Mouse (Mus musculus): ENCODE measurements around the gene Cerk. TPM values are rescaled to one million over a fixed set of nuclear protein-coding genes. Genes with fewer than 3 reads are reported as not detected.
A peak's percentile ranks its signal among the peaks of the same experiment; 100 is the strongest.
"Not testable (repeated sequence)": the region's sequence is repeated elsewhere in the genome, so short reads cannot be mapped to it uniquely, and the experiment has no call there.

Gene Cerk
- total RNA-seq, 2 experiments from 2014 or later: 26.3 to 47.9 TPM

DNA sequence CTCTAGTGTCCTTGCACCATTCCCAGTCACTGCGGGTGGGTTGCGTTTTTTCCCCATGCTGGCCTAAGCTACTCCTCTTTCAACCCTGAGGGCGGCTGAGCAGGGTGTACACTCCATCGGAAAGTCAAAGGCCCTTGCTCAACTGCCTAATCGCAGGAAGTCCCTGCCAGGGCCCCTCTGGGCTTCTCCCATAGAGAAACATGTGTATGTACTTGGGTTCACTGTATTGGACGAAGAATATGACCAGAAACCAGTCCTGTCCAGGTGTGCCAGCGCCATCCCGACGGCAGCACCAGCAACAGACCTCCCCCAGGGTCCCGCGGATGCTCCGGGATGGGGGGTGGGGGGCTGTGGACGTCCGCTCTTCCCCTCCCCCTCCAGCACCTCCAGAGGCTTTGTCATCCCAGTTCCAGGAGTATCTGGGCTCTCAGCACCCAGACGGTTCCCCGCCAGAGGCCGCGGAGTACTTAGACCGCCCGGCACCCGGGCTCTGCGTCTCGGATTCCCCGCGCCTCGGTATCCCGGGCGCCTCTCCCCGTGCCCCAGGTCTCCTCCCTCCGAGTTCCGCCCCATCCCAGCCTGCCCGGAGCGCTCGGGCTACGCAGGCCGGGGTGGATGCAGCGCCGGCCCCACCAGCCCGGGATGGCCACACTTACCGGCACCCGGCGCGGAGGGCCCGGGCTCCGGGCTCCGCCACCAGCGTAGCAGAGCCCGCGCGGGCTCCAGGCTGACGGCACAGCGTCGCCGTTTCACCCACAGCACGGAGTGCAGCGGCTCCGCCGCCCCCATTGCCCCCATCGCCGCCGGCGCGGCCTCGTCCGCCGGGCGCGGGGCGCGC lies 871 bp downstream of the Cerk start:
- peak; percentile 28 for ATAC-seq (replicated peaks; ENCODE audit: poor library complexity, severe bottlenecking)

DNA sequence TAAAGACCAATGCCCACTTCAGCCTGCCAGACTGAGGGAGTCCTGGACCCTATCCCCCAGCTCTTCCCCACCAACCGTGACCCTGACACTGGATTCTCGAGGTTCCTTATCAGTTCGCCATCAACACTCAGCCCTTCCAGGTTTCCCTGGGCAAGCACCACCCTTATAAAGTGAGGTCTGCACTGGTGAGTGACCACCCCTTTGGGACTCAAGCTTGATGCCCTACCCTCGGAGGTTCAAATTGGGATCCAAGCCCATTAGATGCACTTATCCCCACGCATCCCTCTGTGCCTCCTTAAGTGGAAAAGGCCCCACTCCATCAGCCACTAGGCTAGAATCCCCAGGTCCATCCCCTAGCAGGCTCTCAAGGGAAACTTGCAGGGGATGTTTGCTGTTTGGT lies 1.9 kb downstream of the Cerk start:
- ATAC-seq (replicated peaks; ENCODE audit: poor library complexity, severe bottlenecking): no peak

DNA sequence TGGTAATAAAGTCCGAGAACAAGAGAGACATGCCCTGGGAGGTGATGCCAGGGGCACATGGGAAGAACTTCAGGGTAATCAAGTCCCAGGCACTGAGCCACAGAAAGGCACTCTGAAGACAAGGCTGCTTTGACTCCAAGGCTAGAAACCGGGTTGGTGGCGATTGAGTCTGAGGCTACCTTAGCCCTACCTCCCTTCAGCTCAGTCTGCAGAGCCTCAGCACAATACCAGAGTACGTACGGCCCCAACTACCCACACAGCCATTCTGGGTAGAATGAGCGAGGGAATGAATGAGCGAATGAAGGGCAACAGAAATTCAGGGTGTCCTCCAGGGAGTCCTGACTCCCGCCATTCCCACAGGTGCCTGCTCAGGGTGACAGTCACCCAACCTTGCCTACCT lies 2.5 kb downstream of the Cerk start:
- no peak for ATAC-seq (replicated peaks; ENCODE audit: poor library complexity, severe bottlenecking)

DNA sequence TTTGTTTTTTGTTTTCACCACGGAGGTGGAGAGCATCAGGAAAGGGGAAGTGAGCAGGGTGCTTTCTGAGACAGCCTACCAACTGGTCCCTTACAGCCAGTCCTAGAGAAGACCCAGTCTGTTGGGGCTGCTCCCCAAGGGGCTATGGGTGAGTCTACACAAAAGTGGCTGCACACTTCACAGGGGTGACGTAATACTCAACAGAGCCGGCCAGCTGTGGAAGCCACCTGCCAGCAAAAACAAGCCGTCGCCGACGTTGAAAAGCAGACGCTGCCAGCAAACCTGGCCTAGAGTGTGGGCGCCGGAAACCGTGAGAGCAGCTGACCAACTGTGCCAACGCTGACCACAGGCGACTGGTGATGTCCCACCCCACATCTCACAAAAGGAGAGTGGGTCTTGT lies 3.3 kb downstream of the Cerk start:
- peak; percentile 68 for ATAC-seq (replicated peaks; ENCODE audit: poor library complexity, severe bottlenecking)

DNA sequence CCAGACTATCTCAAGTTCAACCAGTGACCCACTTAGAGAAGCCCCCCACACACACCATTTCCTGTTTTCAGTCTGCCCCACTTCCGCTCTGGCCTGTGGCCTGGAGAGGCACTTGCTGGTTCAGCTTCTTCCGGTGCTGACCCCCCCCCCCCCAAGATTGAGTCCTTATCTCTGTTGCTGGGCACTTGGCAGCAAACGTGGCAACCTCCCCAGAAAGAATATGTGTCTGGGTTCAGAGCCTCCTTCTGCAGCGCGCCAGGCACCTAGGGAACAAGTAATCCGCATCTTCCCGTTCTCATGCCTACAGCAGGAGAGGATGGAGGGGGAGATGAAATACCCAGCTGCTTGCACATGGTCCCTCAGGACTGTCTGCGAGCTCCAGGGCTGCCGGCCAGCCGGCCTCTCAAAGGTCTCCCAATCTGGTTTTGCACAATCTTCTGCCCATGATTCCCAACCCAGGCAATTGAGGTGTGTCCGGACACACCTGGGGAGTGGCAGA lies 4.0 kb downstream of the Cerk start:
- peak; percentile 32 for ATAC-seq (replicated peaks; ENCODE audit: poor library complexity, severe bottlenecking)

DNA sequence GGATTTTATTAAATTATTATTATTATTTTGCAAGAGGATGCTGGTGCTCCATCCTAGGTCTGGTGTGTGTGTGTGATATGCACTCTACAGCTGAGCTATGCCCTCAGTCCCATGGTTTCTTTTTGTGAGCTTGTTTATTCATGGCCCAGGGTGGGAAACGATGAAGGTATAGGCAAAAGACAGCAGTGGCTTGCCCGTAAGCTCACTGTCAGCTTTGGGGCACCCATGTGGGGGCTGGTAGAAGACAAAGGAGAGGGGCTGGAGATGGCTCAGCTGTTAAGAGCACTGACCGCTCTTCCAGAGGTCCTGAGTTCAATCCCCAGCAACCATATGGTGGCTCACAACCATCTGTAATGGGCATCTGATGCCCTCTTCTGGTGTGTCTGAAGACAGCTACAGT lies 4.6 kb downstream of the Cerk start:
- not testable (repeated sequence) for ATAC-seq (replicated peaks; ENCODE audit: poor library complexity, severe bottlenecking)

DNA sequence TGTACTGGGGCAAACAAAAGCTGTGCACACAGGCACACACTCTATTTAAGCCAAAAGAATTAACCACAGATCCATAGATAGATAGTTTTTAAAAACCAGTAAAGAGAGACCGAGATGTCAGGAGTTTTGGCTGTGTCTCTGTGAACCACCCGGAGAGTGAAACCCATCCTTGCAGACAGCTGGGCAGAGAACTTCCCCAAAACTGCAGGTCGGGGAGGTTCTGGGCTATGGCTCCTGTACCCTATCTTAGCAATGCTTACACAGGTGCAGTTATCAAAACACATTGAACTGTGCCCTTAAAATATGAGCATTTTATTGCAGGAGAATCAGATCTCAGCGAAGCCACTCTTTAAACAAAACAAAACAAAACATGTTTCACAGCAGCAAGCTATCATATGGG lies 5.5 kb downstream of the Cerk start:
- 0 out of 2 replicates have a peak, but pooled peaks have one; percentile 21 for ATAC-seq (replicated peaks; ENCODE audit: poor library complexity, severe bottlenecking)

DNA sequence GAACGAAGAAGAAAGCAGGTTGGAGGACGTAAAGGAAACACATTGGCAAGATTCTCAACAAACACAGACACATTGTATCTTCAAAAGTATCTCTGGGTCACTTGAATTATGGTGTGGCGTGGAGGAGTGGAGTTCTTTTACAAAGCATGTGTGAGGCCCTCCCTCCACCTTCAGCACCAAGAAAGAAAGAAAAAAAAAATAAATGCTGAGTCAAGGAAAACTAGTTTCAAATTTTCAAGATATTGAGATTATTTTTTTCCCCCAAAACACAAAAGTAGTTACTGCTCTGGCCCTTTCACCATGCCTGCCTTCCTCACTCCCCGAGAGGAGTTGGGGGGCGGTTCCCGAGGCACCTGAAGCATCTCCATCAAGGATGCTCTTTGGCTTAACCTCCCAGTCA lies 7.3 kb downstream of the Cerk start:
- no peak for ATAC-seq (replicated peaks; ENCODE audit: poor library complexity, severe bottlenecking)

DNA sequence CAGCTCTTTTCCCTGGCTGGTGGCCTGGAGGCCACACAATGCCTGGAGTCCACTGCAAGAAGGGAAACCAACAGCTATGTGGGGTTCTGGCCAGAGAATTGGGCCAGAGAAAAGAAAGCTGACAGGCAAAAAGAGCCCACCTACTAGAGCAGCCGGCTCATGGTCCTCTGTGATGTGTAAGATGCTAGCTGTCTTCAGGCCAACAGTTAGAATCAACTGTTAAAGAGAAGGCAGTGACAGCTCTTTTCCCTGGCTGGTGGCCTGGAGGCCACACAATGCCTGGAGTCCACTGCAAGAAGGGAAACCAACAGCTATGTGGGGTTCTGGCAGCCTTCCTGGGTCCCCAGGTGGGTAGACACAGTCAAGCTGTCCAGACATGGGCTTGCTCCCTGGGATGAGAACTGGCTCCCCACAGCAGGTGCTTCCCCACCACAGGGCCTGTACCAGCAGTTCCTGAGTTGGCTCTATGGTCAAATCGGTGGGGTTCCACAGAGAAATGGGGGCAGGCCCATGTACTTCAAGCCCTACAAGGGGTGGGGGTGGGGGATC lies 8.2 kb downstream of the Cerk start:
- not testable (repeated sequence) for ATAC-seq (replicated peaks; ENCODE audit: poor library complexity, severe bottlenecking)

DNA sequence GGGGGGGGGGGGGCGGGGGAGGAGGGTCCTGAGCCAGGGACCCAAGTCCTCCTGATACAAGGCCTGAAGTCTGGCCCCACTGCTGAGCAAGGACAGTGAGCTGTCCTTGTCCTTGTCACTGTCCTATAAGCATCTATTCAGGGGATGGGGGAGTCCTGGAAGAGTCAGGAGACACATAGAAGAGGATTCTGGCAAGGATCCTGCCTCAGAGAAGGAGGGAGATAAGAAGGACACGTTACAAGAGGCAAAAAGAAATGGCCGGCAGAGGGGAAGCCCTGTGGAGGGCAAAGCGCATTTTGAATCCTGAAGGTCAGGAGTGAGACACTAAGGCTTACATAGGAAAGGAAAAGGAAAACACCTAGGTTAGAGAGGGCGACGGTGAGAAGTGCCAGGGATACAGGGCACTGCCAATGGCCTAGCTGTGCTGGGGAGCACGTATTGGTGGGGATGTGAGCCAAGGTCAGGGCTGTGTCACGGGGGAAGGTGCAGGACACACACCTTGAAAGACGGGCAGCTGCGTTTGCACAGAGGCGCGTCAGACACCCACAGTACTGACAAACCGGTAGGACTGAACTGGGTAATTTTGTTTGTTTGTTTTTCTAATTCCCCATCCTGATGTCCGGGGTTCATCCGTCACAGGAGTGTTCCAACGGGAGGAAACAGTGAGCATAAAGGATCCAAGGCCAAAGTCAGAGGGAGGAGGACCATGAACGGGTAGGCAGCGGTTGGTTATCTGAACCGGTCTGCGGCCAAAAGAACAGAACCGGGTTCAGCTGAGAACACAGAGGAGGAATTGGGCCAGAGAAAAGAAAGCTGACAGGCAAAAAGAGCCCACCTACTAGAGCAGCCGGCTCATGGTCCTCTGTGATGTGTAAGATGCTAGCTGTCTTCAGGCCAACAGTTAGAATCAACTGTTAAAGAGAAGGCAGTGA lies 8.9 kb downstream of the Cerk start:
- no peak for ATAC-seq (replicated peaks; ENCODE audit: poor library complexity, severe bottlenecking)

DNA sequence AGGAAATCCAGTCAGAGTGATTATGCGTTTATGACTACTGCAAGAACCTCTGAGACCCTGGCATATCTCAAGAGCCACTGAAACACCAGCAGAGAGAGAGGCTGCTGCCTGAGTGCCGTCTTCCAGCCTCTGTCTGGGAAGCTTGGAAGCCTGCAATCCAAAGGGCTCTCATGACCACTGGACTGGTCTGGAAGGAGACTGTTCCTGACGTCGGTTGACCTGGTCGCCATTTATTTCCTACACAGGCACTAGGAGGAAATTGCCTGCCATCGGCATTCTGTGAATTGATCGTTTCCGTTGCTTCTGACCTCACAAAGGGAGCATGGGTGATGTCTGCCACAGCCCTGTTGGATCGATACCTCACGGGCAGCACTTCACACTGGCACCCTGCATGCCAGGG lies 9.8 kb downstream of the Cerk start:
- ATAC-seq (replicated peaks; ENCODE audit: poor library complexity, severe bottlenecking): no peak

DNA sequence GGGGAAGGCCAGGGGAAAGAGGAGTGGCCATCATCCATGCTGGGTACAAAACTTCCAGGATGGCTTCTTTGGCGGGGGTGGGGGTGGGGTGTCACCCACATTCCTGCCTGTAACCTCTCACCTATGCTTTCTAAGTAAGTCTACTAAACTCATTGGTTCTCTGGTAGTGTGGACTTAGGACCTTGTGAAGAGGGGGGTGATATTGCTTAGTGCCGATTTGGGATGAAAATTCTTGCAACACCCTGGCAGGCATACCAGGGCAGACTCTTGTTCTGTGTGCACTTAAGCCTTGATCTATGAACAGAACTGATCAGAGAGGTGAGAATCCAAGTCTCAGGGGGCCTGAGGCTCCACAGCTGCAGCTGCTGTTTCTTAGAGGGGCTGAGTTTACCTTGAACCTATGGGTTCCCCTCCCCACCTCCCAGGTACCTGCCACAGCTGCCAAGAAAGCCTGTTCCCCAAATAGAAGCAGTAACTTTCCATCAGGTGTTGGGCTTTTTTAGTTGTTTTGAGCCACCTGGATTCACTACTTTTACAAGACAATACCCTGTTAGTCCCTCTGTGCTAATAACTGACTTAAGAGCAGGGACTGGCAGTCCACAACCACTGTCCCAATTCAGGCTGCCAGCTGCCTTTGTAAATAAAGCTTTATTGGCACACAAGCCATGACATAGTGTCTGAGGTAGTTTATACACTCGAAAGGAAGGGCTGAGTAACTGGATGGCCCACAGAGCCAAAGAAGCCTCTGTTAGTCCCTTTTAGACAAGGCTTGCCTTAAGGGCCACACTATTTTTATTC lies 10.5 kb downstream of the Cerk start:
- no peak for ATAC-seq (replicated peaks; ENCODE audit: poor library complexity, severe bottlenecking)

DNA sequence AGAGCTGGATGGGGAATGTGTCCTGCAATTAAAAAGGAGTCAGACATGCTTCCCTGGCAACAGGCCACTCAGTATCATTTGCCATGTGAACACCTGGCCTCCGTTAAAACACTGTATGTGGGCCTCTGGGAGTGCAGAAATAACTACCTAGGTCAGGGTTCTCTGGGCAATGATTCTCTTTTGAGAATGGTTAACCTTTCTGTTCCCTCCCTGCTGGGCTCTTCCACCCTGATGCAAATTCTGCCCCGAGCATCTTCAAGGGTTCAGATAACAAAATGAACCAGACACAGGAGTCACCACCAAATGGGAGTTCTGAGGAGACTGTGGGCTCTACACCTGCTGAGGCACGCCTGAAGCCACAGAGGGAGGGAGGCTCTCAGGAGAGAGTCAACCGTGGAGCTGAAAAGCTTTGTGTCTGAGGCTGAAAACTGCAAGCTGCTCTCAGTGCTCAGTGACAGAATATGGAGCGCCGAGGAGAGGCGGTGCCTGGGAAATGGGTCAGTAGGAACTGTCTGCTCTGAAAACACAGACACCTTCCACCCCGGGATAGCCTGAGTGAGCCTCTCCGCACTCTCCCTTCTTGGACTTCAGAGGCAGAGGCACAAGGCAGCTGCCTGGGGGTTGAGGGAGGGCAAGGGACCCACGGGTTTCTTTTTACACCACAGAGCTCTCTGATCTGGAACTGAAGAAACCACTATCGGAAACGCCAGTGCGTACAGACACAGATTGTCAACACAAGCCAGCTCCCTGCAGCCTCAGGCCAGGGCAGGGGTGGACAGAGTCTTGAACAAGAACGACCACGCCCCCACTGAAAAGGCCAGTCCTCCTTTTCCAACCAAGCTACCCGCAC lies 12.6 kb downstream of the Cerk start:
- ATAC-seq (replicated peaks; ENCODE audit: poor library complexity, severe bottlenecking): peak; percentile 43

DNA sequence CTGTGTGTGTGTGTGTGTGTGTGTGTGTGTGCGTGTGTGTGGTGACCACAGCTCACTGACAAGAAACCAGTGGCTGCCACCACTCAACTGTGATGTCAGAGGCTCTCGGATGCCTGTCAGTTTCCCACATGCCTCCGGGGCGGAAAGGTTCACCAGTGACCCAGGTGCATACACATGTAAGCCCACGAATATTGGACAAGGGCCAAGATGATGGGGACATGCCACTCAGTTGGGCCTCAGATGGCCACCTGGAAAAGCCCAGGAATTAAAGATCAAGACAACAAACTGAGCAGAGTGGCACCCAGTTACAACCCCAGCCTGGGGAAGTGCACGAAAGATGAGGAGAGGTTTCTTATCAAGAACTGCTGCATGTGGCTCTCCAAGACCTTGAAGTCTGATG lies 13.4 kb downstream of the Cerk start:
- no peak for ATAC-seq (replicated peaks; ENCODE audit: poor library complexity, severe bottlenecking)

DNA sequence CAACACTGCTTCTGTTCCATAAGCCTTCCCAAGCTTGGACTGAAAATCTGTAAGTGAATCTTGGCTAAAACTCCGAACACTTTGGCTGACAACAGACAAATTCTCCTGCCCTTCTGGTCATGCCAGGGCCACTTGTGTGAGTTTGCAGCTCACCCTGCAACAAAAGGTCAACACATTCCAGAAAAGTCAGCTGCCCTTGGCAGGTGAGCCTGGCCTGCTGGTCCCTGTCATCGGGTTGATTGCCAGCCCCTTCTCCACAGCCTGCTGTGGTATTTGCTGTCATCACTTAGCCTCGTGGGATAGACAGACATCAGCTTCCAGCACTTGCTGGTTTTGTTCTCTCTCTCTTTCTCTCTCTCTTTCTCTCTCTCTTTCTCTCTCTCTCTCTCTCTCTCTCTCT lies 13.8 kb downstream of the Cerk start:
- ATAC-seq (replicated peaks; ENCODE audit: poor library complexity, severe bottlenecking): no peak

DNA sequence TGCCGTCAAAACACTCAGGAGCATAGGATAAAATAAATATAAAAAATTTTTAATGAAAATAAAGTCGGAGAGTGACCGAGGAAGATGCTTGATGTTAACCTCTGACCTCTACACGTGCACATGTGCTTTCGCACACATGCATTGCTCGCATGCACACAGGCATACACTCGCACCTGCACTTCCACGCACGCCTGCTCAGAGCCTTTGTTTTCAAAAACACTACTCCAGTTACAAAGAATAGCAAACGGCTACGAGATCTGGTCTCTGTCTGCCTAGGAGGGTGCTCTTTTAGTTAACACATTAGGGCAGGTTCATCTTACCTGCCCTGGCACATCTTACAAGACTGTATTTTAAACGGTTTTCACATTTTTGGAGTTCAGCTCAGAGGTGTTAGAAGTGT lies 14.6 kb downstream of the Cerk start:
- no peak for ATAC-seq (replicated peaks; ENCODE audit: poor library complexity, severe bottlenecking)

DNA sequence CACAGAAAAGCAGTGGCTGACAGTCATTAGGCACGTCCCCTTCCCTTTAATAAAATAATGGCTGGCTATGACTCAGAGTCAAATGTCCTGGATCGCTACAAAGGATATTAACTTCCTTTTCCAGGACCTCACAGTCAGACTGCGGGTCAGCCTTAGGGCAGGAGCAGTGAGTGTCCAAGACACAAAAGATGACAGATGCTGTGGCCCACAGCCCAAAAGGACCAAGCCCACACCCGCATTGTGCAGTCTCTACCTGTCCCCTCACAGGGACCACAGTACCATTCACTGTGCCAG lies 16.2 kb downstream of the Cerk start:
- ATAC-seq (replicated peaks; ENCODE audit: poor library complexity, severe bottlenecking): no peak

DNA sequence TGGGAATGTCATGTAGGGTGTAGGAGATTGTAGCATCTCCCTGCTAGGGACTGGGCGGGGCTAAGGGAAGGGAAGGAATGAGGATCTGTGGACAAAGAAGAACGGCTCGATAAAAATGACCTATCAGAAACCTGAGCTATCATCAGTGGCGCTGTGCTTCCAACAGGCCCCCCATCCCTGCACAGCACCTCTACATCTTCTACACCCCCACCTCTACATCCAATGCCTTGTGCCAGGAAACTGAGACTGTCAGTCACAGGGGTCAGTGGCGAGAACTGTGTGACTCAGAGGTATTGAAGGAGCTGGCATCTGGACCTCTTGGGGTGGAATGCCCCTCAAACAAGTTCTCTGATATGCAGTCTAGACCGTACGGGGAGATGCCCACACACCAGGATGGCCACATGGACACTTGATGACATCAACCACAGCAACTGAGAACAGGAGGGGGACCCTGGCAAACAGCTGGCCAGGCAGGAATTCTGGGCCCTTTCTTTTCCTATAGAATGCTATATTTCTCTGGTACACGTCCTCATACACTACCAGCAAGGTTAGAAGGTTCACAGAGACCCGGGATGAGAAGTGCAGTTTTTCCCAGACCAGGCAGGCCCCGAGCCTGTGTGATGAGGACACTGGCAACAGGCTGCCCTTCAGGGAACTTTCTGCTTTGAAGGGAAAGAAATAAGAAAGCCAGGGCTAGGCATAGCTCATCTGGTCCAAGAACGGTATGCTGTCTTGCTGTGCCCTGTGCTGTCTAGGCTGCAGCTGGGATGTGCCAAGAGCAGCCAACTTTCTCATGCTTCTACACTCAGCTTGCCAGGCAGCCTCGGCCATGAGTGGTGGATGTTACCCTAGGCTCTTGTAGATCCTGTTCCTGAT lies 16.8 kb downstream of the Cerk start:
- no peak for ATAC-seq (replicated peaks; ENCODE audit: poor library complexity, severe bottlenecking)

DNA sequence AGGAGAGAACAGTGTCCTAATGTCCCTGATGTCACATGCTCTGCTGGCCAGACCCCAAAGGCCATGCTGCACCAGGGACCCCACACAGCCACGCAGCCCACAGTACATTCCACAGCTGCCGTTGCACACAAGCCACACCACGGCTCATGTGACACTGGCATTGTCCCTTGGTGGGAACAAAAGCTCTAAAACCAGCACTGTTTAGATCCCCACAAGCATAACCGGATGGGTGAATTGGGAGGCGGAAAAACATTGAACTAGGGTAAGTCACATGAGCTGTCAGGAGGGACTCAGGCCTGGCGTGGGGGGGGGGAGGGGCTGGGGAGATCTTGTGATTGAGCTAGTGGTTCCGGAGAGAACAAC lies 17.5 kb downstream of the Cerk start:
- peak; percentile 28 for ATAC-seq (replicated peaks; ENCODE audit: poor library complexity, severe bottlenecking)
